Mouse (Mus musculus) embryo, embryonic 9.5 days (tissue): Measurements from ENCODE around the gene Eif2ak1.
"Not testable (repeated sequence)": the region's sequence is repeated elsewhere in the genome, so short reads cannot be mapped to it uniquely, and the experiment has no call there.

Source experiments
- DNase-seq: peaks from one replicate; pipeline ENCODE4 v3.0.0-alpha.2; 2017; ENCODE audit errors: extremely low spot score

Eif2ak1 gene

DNA sequence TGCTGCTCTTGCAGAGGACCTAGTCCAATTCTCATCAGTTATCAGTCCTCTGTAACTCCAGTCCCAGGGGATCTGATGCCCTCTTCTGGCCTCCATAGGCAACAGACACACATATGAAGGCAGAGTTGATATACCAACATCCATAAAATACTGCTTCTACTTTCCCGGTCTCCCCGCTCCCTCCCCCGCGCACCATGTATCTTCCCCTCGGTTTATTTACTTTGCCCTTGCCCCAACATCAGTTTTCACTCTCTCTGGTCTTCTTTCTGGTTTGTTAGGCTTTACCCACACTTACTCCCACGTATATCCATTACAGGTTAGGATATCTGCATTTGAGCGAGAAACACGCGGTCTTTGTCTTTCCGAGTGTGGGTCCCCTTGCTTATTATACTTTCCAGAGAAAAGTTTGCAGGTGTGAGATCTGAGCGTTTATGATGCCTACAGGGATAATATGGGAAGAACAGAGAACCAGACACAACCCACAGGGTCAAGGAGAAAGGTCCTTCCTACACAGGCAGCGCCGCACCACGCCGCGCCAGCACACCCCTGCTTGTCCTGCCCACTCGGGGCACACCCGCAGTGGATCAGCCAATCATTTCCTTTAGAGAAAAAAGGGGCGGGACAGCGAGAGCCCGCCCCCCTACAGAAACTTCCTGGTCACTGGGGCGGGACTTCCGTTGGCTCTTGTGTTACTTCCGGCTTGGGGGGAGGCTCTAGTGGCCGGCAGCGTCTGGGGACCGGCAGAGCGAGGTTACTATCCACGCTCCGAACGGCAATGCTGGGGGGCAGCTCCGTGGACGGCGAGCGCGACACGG, at the start of gene Eif2ak1:
Eif2ak1 (plus strand) TSS at position 673 of the 815 bp plus-strand sequence.
- DNase-seq = peak; percentile 93

DNA sequence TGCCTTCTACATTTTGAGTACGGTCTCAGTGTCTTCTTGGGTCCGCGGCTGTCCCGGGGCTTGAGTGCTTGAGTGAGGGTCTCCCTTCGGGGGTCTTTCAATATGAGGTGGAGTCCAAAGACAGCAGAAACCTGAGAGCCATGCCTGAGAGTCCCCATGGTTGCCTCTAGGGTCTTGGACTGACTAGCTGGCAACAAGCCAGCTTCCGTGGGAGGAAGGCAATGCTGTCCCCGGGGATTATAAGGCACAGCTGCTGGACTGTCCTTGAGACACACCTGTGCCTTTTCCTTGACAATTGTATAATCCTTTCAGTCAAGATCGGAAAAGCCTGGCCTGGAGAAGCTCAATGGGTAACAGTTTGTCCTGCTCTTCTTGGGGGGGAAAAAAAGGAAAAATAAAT, 35.6 kb upstream of the Eif2ak1 start:
- DNase-seq = no peak

DNA sequence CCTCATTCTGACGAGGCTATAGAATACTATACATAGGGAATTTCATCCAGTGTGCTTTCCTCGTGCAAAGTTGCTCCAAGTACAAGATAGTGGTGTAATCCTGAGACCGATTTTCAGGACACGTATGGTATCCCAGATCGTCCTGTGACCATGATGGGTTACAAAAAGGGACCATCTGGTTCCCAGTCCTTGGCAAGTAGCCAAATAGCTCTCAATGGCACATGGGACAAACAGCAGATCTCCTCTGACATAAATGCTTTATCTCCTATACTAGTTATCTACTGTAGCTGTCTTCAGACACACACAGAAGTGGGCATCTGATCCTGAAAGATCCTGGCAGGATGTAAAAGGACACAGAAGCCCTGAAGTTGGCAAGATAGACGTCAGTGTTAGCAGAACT, 32.2 kb upstream of the Eif2ak1 start:
- no peak for DNase-seq

DNA sequence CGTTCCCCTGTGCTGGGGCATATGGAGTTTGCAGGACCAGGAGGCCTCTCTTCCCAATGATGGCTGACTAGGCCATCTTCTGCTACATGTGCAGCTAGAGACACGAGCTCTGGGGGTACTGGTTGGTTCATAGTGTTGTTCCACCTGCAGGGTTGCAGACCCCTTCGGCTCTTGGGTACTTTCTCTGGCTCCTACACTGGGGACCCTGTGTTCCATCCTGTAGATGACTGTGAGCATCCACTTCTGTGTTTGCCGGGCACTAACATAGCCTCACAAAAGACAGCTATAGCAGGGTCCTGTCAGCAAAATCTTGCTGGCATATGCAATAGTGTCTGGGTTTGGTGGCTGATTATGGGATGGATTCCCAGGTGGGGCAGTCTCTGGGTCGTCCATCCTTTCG, 16.4 kb upstream of the Eif2ak1 start:
- not testable (repeated sequence) for DNase-seq

DNA sequence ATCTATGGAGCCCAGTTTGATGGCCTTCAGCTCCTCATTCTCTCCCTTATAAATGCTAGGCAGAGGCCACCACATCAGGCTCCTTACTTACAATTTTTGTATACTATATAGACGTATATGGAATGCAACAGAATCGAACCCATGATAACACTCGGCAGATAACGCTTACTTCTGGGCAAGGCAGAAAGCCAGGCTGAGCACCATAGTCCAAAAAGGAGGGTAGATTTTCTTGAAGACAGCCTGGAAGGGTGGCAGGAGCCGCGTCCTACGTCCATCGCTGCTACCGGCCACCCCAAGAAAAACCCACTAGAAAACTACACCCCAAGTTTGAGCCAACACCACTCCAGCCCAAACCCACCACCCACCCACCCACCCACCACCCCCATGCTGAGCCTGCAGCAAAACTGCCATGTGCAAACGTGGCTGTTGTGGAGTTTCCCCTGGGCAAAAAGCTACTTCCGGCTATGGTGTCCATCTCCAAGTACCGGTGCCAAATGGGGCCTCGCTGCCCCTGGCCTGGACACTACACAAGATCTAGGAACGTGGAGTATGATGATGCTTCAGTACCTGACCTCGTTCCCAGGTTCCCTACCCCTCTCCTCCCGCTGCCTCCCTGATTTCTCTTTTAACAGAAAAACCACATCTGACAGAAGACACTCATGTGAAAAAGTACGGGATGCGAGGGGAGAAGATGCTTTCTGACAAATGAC, 13.4 kb upstream of the Eif2ak1 start:
- DNase-seq = no peak

DNA sequence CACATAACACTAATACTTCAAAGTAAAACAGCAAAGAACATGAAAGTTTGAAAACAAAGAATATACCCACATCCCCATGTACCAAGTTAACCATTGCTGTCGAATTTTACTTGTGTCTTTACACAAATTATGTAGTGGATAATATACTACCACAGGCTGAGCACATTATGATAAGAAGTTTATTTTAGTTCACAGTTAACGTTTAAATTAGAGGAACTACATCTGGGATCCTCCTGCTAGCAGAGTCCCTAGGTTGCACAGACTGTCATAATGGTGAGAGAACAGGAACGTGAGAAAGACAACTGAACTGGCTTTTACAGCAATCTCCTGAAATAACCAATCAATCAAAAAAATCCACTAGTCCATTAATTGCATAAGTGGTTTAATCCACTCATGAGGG, 10.3 kb upstream of the Eif2ak1 start:
- DNase-seq = no peak

DNA sequence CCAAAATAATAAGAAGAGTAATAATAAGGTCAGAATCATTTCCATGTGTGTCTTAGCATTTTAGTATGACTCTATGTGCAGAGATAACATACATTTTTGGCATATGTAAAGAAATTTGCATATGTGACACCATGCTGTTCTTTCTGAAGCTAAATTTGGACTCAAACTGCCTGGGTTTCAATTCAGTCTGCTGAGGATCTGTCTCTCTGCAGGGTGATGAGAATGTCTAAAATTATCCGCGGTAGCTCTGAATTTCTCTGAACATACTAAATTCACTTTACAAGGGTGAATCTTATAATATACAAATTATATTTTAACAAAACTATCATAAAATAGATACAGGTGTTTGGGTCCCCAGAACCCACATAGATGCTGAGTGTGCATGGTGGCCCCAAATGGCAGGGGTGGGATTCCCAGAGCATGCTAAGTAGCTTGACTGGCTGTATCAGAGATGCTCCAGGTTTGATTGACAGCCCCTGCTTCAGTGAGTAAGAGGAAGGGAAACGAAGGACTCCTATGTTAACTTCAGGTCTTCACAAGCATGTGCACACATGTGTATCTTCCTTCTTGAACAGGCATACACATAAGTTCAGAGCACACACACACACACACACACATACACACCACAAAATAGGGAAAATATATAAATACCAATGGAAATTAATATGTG, 8.0 kb upstream of the Eif2ak1 start:
- DNase-seq = no peak

DNA sequence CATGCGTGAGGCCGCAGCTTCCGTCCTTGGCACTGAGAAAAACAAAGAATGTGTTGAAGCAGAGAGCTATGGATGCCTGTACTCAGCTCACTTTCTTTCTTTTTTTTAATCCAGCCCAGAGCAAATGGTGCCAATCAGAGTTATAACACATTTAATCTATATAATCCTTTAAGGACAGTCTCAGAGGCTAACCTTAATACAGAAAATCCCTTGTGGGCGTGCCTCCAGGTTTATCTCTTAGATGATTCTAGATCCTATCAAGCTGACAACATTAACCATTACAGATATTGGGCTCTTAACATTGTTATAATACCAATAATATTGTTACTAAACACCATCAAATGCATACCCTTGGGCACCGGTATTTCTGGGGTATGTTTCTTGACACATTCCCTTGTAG, 5.9 kb upstream of the Eif2ak1 start:
- DNase-seq = no peak

DNA sequence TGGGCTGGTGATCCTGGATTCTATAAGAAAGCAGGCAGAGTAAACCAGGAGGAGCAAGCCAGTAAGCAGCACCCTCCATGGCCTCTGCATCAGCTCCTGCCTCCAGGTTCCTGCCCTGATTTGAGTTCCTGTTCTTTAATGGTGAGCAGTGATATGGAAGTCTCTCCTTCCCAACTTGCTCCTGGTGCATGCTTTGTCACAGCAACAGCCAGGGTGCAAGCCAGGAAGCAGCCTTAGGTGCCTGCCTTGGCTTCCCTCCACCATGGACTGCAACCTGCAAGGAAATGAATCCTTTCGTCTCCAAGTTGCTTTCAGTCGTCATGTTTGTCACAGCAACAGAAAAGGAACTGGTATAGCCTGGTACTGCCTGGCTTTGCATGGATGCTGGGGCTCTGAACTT, 3.0 kb upstream of the Eif2ak1 start:
- no peak for DNase-seq

DNA sequence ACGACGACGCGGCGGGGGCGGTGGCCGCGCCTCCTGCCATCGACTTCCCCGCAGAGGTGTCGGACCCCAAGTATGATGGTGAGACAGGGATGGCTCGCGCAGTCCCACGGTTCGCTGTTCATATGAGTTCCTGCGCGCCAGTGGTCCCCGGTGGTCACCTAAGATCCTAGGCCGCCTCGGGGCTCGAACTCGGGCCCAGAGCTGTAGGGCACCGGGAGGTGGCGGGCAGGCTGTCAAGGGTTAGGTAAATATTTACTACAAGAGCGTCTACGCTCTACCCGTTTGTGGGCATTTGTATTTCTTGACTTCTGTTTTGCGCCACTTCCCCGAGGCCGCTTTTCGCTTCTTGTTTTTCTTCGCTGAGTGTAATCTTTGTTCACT, 333 bp downstream of the Eif2ak1 start:
- no peak for DNase-seq

DNA sequence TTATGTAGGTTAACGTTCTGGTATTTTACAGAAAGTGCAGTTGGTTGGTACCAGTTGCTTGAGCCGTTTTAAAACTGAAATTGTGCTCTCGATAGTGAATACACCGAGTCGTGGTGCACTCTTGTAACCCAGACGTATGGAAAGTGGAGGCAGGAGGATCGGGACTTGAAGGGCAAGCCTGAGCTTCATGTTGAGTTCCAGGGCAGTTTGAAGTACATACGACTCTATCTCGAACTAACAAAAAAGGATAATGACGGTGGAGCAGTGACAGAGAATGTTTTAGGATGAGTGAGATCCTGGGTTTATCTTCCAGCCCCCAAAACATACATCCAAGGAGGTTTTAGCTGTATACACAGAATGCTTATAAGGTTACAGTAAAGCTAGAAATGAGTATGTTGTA, 873 bp downstream of the Eif2ak1 start:
- DNase-seq = no peak

DNA sequence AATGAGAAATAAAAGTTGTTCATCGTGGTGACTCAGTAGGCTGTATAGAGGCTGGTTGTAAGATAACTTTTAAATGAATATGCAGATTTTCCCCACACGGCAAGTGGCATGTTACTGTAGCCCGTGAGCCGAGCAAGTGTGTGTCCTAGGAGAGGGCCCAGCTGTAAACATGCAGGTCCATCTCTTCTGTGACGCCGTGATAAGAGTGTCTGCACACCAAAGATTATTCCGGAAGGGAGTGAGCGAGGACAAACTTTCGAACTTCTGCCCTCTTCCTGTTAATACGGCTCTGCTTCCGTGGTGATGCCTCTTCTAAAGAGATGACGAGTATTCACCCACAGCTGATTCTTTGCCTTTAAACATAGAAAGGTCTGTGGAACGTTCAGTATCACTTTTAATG, 1.4 kb downstream of the Eif2ak1 start:
- no peak for DNase-seq

DNA sequence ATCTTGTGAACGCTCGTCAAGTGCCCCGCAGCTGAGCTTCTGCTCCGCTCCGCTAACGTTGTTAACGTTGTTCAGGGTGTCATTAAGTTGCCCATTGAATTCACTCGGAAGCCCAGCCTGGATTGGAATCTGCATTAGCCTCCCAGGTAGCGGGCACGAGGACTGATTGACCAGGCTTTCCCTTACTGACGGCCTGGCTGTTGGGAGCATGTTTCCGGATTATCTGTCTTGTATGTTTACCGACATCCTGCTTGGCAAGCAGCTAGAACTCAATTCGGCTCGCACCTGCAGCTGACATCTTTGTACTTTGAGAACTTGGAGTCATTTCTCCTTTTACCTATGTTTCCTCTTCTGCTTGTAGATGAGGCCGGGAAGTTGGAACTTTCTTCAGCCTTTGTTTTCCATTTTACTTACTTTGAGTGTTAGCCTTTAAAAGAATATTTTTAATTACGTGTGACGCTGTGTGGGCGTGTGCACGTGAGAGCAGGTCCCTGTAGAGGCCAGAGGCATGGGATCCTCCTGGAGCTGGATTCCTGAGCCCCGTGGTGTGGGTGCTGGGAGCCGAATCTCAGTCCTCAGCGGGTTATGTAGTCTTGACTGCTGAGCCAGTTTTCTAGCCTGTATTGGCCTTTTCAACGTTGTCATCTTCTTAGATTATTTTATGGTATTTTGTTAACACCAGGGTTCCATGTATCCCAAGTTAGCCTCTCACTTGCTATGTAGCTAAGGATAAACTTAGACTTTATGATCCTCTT, 2.5 kb downstream of the Eif2ak1 start:
- DNase-seq = no peak

DNA sequence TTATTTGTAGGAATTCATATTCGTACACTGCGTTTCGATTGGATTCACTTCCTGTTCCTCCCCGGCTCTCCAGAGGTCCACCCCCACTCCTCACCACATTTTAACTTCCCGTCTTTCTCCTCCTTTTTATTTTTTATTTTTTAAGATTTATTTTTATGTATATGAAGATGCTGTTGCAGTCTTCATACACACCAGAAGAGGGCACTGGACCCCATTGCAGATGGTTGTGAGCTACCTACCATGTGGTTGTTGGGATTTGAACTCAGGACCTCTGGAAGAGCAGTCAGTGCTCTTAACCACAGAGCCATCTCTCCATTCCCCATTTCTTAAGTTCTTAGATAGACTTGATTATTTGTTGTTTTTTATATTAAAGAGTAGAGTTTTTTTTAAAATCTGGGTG, 3.2 kb downstream of the Eif2ak1 start:
- no peak for DNase-seq

DNA sequence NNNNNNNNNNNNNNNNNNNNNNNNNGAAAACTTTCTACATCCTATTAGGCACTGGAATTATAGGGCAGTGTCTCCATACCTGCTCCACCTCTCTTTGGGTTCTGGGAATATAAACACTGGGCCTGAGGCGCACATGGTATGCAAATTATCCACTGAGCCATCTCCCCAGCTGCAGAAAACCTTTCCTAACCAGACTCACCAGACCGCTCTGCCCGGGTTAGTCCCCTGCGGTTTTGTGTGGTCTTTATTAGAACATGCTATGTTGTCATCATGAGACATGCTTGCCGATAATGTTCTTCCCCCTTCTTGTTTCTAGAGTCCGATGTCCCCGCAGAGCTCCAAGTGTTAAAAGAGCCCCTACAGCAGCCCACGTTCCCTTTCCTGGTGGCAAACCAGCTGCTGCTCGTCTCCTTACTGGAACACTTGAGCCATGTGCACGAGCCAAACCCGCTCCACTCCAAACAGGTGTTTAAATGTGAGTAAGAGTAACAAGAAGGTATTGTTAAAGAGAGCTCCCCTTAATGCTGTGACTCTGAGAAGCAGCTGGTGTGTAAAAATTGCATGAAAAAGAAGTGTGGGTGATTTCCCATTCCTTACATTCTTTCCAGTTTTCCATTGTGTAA, 54.1 kb downstream of the Eif2ak1 start:
- no peak for DNase-seq

DNA sequence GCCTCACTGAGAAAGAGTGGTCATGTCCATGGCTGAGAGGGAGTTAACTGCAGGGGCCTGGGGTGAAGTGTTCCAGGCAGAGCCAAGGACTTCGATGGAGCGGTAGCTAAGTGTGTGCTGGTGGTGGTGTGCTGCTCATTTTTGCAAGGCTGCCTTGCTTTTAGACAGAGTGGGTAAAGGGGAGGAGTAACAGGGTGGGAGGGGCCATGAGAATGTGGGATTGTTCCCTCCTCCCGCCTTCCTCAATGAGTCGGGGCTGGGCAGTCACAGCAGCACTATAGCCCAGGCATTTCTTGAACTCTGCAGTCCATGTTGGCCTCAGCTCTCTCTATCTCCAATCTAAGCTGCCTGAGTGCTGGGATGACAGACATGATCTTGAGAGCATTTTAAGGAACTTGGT, 57.0 kb downstream of the Eif2ak1 start:
- DNase-seq = no peak

DNA sequence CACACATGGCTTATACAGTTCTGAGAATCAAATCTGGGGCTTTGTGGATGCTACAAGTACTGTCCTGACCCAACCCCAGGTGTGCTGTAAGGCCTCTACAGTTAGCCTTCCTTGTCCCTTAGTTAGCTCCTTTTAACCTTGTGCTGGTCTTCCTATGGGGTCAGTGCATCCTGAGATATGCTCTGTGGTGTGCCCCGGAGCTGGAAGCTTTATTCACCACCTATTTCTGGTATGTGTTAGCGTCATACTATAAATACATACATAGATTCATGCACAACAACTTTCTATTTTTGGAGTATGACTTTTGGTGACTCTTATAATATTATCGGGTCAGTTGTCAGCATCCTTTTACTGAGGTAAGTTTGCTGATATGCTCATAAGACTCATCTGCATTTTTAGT, 67.7 kb downstream of the Eif2ak1 start:
- no peak for DNase-seq

DNA sequence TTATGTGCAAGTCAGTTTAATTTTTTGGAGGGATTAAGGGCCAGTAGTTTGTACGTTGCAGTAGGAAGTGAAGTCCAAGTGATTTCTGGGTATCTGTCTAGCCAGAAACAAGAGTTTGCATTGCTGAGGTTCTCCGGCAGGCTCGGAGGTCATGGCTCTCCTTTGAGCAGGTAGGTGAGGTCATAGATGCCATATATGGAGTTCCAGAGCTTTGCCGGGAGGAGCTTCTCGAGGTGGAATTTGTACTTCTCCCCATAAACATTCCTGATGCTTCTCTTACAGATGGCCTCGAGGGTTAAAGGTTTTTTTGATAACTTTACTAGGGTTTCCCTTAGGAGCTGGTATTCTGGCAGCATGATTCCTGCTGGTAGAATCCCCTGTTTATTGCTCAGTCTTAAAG, 73.2 kb downstream of the Eif2ak1 start:
- DNase-seq = no peak

DNA sequence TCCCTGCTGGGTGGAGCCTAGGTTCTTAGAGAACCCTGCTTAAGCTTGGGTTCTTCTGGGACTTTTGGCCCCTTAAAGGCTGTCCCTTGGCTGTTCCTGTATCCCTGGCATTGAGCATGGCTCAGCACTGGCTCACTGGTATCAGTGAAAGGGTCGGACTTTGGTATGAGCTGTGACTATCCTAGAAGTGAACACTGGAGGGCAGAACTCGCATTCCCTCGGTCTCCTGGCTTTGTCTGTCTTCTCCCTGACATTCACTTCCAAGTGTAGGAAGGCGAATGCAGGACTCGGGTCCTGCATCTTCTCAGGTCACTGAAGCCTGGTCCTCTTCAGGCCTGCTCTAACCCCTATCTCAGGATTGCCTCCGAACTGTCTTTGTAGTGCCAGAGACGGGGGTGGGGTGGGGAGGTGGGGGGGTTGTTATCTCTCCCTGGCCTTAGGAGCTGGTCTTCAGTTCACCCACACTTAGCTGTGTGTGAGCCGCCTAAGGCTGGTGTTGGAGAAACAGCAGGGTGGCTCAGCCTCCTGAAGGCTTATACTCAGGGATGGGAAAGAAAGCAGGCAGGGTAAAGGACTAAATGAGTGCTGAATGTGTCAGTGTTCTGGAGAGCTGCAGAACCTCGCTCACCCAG, 74.8 kb downstream of the Eif2ak1 start:
- DNase-seq = no peak

DNA sequence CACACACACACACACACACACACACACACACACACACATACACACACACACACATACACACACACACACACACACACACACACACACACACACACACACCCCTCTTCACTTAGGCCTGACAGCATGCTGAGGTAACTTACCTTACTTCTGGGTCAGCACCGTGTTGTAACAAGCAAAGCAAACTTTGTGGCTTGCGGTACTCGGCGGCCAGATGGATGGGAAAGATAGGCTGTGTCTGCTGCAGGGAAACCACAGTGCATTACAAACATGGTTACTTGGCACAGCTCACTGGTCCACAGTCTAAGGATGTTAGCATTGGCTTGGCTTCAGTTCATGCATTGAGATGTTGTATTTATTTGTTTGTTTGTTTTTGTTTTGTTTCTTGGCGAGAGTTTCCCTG, 75.8 kb downstream of the Eif2ak1 start:
- DNase-seq = no peak

DNA sequence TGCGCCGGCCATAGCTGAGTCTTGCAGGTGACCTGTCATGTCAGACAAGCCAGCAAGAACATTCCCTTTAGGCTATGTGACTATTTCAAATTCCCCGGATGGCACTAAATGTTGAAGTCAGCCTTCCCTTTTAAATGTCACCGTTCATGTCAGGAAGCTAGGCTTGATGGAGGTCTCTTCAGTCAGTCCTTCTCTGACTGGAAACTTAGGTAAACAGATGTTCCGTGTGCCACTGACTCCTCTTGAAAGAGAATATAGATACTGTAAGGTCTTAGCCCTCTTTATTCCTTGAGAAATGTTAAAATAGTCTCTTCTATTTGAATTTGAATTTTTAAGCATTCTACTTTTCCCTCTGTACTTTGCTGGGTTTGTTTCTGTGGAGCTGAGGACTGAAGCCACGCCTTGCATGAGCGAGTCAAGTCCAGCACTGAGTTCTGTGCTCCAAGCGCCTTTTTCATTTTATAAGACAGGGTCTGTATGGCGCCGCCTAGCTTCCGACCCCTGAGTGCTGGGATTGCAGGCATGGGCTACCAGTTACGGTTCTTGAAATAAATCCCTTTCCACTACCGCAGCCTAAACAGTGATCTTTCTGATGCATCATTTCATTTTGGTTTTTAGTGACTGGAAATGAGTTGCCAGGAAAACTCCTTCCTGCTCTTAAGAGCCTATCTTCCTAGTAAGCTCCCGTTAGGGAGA, 80.2 kb downstream of the Eif2ak1 start, which contains the start of gene Ankrd61:
Ankrd61 (minus strand) TSS at position 51 of the 696 bp plus-strand sequence.
- no peak for DNase-seq
